Mouse (Mus musculus) bone marrow macrophage, adult 2 months (primary cell): ENCODE data around the gene Fgf22. TPM values are rescaled to one million over a fixed set of nuclear protein-coding genes. Genes with fewer than 3 reads are reported as not detected.

Experiments
- H3K27ac ChIP-seq: 2 replicates; pipeline ENCODE4 v1.5.1; 2012; ENCODE audit warnings: low read depth, low read length; ENCODE audit not compliant: insufficient read depth
- H3K4me1 ChIP-seq: 2 replicates; pipeline ENCODE4 v1.6.1; 2012; ENCODE audit warnings: low read length; ENCODE audit not compliant: control insufficient read depth, insufficient read depth
- H3K4me3 ChIP-seq: 2 replicates; pipeline ENCODE4 v1.5.1; 2012; ENCODE audit warnings: mild to moderate bottlenecking, low read length, moderate library complexity; ENCODE audit not compliant: insufficient read depth
- CTCF ChIP-seq: IDR thresholded peaks from 2 replicates; pipeline ENCODE4 v1.5.1; 2012; ENCODE audit warnings: low read depth, mild to moderate bottlenecking, low read length, moderate library complexity
- POLR2A ChIP-seq: IDR thresholded peaks from 2 replicates; pipeline ENCODE4 v1.6.1; 2012; ENCODE audit warnings: mild to moderate bottlenecking, low read depth, low read length, borderline replicate concordance
- polyA plus RNA-seq: library from polyadenylated mRNA; stranded (reverse); fragments of >200 nt; gene quantifications from 2 replicates; pipeline ENCODE4 v1.2.4, GENCODE M21; 2012; ENCODE audit not compliant: missing spikeins, insufficient read depth, insufficient read length

The Fgf22 gene
- polyA plus RNA-seq, 1 experiment = not detected

- H3K27ac ChIP-seq = no peak overlapping the region
- no peak for TF ChIP-seq CTCF
- TF ChIP-seq POLR2A = no peak
- peaks cover 5% of the 10 kb centered on the region for H3K4me1 ChIP-seq
- H3K4me3 ChIP-seq = no peak overlapping the region
Measured at GRCm38 (mm10) chr10:79778006-79778405, 23.1 kb downstream of the Fgf22 start.

DNA sequence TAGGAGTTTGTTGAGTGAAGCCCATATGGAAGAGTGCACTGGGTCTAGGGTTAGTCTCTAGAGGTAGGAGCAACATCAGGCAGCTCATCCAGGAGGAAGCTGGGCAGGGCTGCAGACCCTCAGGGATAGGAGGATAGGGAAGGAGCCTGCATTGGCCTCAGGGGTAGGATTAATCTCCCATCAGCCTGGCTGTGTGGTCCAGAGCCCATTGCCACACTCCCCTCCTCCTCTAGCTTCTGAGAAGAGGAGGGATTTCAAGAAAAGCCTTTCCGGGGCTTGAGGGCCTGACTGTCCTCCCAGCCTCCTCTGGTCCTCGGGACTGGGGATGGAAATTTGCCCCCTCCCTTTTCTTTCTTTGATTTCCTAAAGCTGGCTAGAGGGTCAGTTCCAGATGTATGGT, 24.3 kb downstream of the Fgf22 start:
- Histone ChIP-seq H3K4me1 (peaks cover 5% of the 10 kb centered on the region), H3K4me3 (no peak overlapping the region), H3K27ac (no peak overlapping the region)
- TF ChIP-seq POLR2A (no peak), CTCF (no peak)

DNA sequence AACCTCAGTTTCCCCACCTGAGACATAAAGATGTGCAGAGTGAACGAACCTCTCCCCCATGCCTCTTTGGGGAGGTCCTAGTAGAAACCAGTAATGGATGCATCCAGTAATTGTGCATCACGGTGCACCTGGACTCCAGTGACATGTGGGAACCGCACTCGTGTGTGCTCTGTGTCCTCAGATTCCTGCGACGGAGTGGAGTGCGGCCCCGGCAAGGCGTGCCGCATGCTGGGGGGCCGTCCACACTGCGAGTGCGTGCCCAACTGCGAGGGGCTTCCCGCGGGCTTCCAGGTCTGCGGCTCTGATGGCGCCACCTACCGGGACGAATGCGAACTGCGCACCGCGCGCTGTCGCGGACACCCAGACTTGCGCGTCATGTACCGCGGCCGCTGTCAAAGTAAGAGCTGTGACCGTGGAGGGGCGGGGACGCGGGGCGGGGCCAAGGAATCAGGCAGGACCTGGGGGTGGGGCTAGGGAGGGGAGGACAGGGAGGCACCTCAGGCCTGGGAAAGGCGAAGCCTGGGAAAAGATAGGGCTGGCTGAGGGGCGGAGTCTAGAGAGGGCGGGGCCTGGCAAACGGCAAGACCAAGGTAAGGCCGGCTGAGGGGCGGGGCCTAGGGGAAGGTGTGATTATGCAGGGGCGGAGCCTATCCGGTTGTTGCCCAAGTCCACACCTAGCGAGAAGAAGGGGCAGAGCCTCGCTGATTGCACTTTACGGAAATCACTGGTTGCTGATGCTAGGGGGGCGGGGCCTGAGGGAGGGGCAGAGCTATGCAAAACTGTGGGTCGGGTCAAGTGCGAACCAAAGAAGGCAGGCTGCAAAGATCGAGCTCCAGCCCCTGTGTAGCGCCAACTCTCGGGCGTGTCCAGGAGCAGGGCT, 25.1 kb downstream of the Fgf22 start:
- TF ChIP-seq POLR2A (no peak), CTCF (peak; percentile 88)
- Histone ChIP-seq H3K4me3 (peak overlapping the region; percentile 78), H3K4me1 (peaks cover 5% of the 10 kb centered on the region), H3K27ac (no peak overlapping the region)

- H3K4me3 ChIP-seq = peak overlapping the region; percentile 78
- H3K4me1 ChIP-seq = peaks cover 5% of the 10 kb centered on the region
- no peak overlapping the region for H3K27ac ChIP-seq
- TF ChIP-seq CTCF (no peak), POLR2A (no peak)
Measured at GRCm38 (mm10) chr10:79780664-79781015, 25.8 kb downstream of the Fgf22 start.

GRCm38 (mm10) chr10:79781139-79781538, 26.3 kb downstream of the Fgf22 start:
- Histone ChIP-seq H3K27ac (no peak overlapping the region), H3K4me3 (peak overlapping the region; percentile 78), H3K4me1 (peaks cover 5% of the 10 kb centered on the region)
- no peak for TF ChIP-seq CTCF
- TF ChIP-seq POLR2A = no peak

DNA sequence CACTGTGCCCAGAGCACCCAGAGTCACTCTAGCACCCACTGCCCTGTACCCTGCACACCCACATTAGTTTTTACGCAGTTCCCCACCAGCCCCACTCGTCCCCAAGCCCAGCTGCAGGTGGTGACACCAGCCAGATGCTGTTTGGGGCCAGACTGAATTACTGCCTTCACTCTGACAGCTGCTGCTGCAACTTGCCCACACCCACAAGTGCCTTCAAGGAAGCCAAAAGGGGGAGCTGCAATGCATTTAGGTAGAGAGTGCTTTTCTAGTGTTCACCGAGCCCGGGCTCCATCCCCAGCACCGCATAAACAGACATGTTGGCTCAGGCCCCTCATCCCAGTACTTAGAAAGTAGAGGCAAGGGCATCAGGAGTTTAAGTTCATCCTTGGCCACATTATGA, 27.1 kb downstream of the Fgf22 start:
- no peak for TF ChIP-seq POLR2A
- no peak for TF ChIP-seq CTCF
- Histone ChIP-seq H3K27ac (no peak overlapping the region), H3K4me3 (no peak overlapping the region), H3K4me1 (peaks cover 5% of the 10 kb centered on the region)

DNA sequence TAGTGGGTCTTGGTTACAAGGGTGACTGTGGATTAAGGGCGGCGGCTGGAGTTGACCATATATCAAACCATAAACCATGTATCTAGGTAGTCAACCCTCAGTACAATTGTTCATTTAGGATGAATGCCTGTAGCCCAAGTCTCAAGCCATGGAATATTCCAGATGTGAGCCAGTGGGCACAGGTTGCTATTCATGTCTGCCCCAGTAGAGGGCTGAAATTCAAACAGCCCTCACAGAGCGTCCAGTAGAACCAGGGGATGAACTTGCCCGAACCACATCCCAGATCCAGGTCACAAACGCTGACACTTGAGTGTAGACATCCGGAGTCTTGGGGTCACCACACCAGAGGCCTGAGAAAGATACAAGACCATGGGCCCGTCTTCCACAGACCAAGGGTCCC, 28.2 kb downstream of the Fgf22 start:
- TF ChIP-seq POLR2A = no peak
- TF ChIP-seq CTCF = no peak
- H3K27ac ChIP-seq = no peak overlapping the region
- peaks cover 5% of the 10 kb centered on the region for H3K4me1 ChIP-seq
- H3K4me3 ChIP-seq = no peak overlapping the region

DNA sequence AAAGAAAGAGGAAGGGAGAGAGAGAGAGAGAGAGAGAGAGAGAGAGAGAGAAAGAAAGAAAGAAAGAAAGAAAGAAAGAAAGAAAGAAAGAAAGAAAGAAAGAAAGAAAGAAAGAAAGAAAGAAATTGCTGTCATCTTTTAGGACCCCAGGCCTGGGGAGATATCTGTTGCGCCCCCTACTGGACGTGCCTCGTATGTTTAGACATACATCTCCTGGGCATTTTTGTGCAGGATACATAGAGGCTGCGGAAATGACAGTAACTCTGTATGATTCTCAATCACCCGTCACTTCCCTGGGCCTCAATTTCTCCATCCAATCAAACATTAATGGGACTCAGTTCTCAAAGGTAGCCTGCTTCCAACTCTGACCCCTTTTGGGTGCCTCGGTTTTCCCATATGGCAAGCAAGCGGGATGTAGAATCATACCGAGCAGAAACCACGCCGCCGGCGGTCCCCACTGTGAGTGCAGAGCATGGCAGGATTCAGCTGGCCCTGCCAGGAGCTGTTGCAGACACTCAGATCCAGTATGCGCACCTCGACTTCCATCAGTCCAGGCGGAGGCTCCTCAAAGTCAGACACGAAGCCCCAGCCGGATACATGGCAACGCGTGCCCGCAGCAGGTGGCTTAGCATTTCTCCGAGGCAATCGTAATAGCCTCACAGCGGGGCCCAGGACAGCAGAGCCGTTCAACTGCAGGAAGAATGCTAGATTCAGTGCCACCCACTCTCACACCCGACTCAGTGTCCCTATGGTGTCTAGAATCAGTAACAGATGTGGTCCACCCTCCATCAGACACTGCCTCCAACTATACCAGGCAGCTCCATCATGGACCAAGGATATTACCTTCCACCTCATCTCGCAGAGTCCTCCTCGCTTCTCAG, 29.3 kb downstream of the Fgf22 start:
- TF ChIP-seq CTCF (peak; percentile 20; the same call in 1 of the 2 replicates), POLR2A (no peak)
- Histone ChIP-seq H3K27ac (no peak overlapping the region), H3K4me1 (peaks cover 5% of the 10 kb centered on the region), H3K4me3 (no peak overlapping the region)

DNA sequence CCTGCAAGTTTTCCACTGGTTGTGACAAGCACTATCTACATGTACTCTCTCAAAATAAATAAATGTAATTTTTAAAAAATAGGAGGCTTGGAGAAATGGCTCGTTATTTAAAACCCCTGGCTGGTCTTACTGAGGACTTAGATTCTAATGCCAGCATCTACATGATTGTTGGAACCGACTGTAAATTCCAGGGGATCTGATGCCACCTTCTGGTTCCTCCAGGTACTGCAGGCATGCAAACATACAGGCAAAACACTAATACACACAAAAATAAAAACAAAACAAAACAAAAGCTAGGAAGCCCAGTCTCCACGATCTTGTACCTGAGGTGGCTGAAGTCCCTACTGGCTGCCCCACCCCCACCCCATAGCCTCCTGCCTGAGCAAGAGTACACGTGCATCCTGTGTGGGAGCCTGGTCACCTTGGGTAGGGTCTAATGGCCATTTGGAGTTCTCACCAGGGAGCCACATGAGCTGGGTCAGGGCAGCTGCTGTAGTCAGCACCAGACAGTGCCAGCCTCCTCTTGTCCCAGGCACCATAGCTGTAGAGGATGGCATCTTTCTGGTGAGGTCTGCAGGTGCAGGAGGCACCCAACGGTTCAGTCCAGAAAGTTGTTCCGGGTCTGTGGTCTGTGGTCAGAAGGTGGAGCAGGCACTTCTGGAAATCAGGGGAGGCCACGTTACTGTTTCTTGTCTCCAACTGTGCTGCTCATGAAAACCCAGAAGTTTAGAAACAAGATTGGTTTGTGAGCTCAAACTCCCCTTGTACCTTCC, 33.7 kb downstream of the Fgf22 start:
- Histone ChIP-seq H3K27ac (no peak overlapping the region), H3K4me3 (no peak overlapping the region), H3K4me1 (no peaks in the 10 kb centered on the region)
- TF ChIP-seq POLR2A = no peak
- TF ChIP-seq CTCF = peak; percentile 28; the same call in 1 of the 2 replicates
